In genomic region chr13:98588480-98588879, GRCm38 (mm10) we compare ENCODE assay signal across 9 mouse cellular contexts. TPM values are rescaled to one million over a fixed set of nuclear protein-coding genes. Genes with fewer than 3 reads are reported as not detected.
DNase-seq lines count a peak whose midpoint lies in the region; ATAC-seq lines count a peak whose summit lies in the region.
"Had no signal": no experiment of that assay in that cellular context is flagged by ENCODE, and none has a peak within 500 bp of the region (broad histone marks: within the 10 kb centered on the region; RNA-seq: fewer than 3 reads in every experiment).

No protein-coding gene starts in this region.

- H3K4me1 ChIP-seq in heart, embryonic 14.5 days (ENCODE audit: control insufficient read depth in 2 of 2, insufficient read depth in 2 of 2, low read length in 2 of 2), result peaks cover 15 to 19% of the 10 kb centered on the region in 2 experiments; a peak in 3 of 4 replicates
- H3K4me1 ChIP-seq in hindbrain, embryonic 11.5 days (replicated peaks; ENCODE audit: control insufficient read depth, insufficient read depth, low read length), result no peaks in the 10 kb centered on the region
- H3K4me1 ChIP-seq in midbrain, embryonic 12.5 days, result peaks cover 20% of the 10 kb centered on the region

- no peak for DNase-seq in heart, adult 11 months
- DNase-seq in MN1 (ENCODE audit: low spot score), result peak; percentile 45
- no peak for DNase-seq in hindbrain, embryonic 11.5 days (ENCODE audit: low spot score)
- no peak for DNase-seq in spleen, adult 12 weeks (ENCODE audit: low spot score)
- no peak for DNase-seq in cerebellum, postnatal 10 days
- no peak for DNase-seq in left cerebral cortex, postnatal 36 days (ENCODE audit: low spot score in 2 of 2)

- intact Hi-C loops in left cerebral cortex, postnatal 36 days (cut with DNase I), result loop anchor here (5.0 kb wide), 1 partner anchor 86 kb away; no protein-coding TSS in a partner anchor

- H3K4me2 ChIP-seq in heart, embryonic 14.5 days (ENCODE audit: low read length), result peak overlapping the region; percentile 87
- H3K4me2 ChIP-seq in hindbrain, embryonic 11.5 days (replicated peaks; ENCODE audit: low read depth, low read length), result peak overlapping the region; percentile 68
- peak overlapping the region; percentile 75 for H3K4me2 ChIP-seq in midbrain, embryonic 12.5 days (replicated peaks)

- no peak overlapping the region for H3K27ac ChIP-seq in heart, embryonic 14.5 days (replicated peaks in 1 of 2; ENCODE audit: control insufficient read depth in 1 of 2, insufficient read depth in 1 of 2, low read depth in 2 of 2, low read length in 2 of 2)
- no peak overlapping the region for H3K27ac ChIP-seq in hindbrain, embryonic 11.5 days (ENCODE audit: low read depth, low read length)
- H3K27ac ChIP-seq in midbrain, embryonic 12.5 days (replicated peaks), result no peak overlapping the region

- H3K4me3 ChIP-seq in heart, embryonic 14.5 days (ENCODE audit: control insufficient read depth in 1 of 2, insufficient read depth in 1 of 2, low read depth in 1 of 2, low read length in 2 of 2), result peak overlapping the region; percentile 43 to 53
- H3K4me3 ChIP-seq in hindbrain, embryonic 11.5 days (ENCODE audit: low read depth, low read length), result peak overlapping the region; percentile 35
- H3K4me3 ChIP-seq in midbrain, embryonic 12.5 days, result peak overlapping the region; percentile 45

- H3K9me3 ChIP-seq in heart, embryonic 14.5 days (ENCODE audit: control insufficient read depth, low read length), result no peaks in the 10 kb centered on the region
- no peaks in the 10 kb centered on the region for H3K9me3 ChIP-seq in hindbrain, embryonic 11.5 days (ENCODE audit: control insufficient read depth, low read length)
- H3K9me3 ChIP-seq in midbrain, embryonic 12.5 days, result no peaks in the 10 kb centered on the region

- no peaks in the 10 kb centered on the region for H3K36me3 ChIP-seq in heart, embryonic 14.5 days (ENCODE audit: control insufficient read depth, insufficient read depth, low read length)
- H3K36me3 ChIP-seq in hindbrain, embryonic 11.5 days (ENCODE audit: control insufficient read depth, insufficient read depth, low read length), result no peaks in the 10 kb centered on the region
- no peaks in the 10 kb centered on the region for H3K36me3 ChIP-seq in midbrain, embryonic 12.5 days

- peak overlapping the region; percentile 52 for H3K9ac ChIP-seq in heart, embryonic 14.5 days (ENCODE audit: low read length)
- H3K9ac ChIP-seq in hindbrain, embryonic 11.5 days (ENCODE audit: low read depth, low read length), result peak overlapping the region; percentile 34; the same call in 1 of the 2 replicates
- peak overlapping the region; percentile 46 for H3K9ac ChIP-seq in midbrain, embryonic 12.5 days (replicated peaks)

- ATAC-seq in heart, embryonic 14.5 days (ENCODE audit: insufficient number of reproducible peaks, insufficient read depth, low FRiP score, low read depth), result no peak
- no peak for ATAC-seq in hindbrain, embryonic 11.5 days (ENCODE audit: low FRiP score)
- no peak for ATAC-seq in midbrain, embryonic 12.5 days (ENCODE audit: low FRiP score, low read depth)

- H3K27me3 ChIP-seq in heart, embryonic 14.5 days (ENCODE audit: control insufficient read depth, insufficient read depth, low read length), result peaks cover 45% of the 10 kb centered on the region
- peaks cover 21% of the 10 kb centered on the region for H3K27me3 ChIP-seq in hindbrain, embryonic 11.5 days (ENCODE audit: control insufficient read depth, insufficient read depth, low read length)
- peaks cover 96% of the 10 kb centered on the region for H3K27me3 ChIP-seq in midbrain, embryonic 12.5 days

- WGBS in heart, embryonic 14.5 days, result 11% methylated on average over 12 of the region's 12 CpGs
- WGBS in hindbrain, embryonic 11.5 days, result 2% methylated on average over 12 of the region's 12 CpGs
- 2% methylated on average over 12 of the region's 12 CpGs for WGBS in midbrain, embryonic 12.5 days

RNA-seq across cellular contexts. Expression of gene Tmem174, which starts 48.7 kb away (rescaled TPM):
- not detected in 2 replicates for polyA plus RNA-seq in heart, embryonic 14.5 days (2014; fragmentation: Nextera tagmentation; extraction: Ambion mirVana)
- not detected in 2 replicates for polyA plus RNA-seq in hindbrain, embryonic 11.5 days (2014; fragmentation: Nextera tagmentation; extraction: Ambion mirVana)
- polyA plus RNA-seq in midbrain, embryonic 12.5 days (2016; fragmentation: Nextera tagmentation; extraction: Ambion mirVana), result not detected in 2 replicates
- not detected for total RNA-seq in left cerebral cortex, postnatal 36 days (2021)
- total RNA-seq: left cerebral cortex, postnatal 10 days had no signal
